Mouse (Mus musculus) stomach, postnatal 0 days (tissue): ENCODE data around the gene Slc30a7. TPM values are rescaled to one million over a fixed set of nuclear protein-coding genes. Genes with fewer than 3 reads are reported as not detected.

Experiments
- ATAC-seq: fragments of 200-750 bp; cut with Nextera tagmentation; 2 replicates; pipeline ENCODE4 v1.8.0; 2017; ENCODE audit not compliant: low FRiP score, low TSS enrichment
- DNase-seq: peaks from one replicate; pipeline ENCODE4 v3.0.0-alpha.2; 2016; ENCODE audit warnings: low spot score
- H3K27ac ChIP-seq: fragments of 300-500 bp; sonication (generic); replicated peaks from 2 replicates; pipeline ENCODE4 v1.5.1; 2014; ENCODE audit warnings: mild to moderate bottlenecking, control low read depth
- H3K27me3 ChIP-seq: fragments of 300-500 bp; sonication (generic); 2 replicates; pipeline ENCODE4 v1.6.1; 2014; ENCODE audit warnings: low read length; ENCODE audit not compliant: control insufficient read depth, insufficient read depth
- H3K36me3 ChIP-seq: fragments of 300-500 bp; sonication (generic); 2 replicates; pipeline ENCODE4 v1.6.1; 2014; ENCODE audit warnings: low read length, mixed read lengths; ENCODE audit not compliant: control insufficient read depth, insufficient read depth
- H3K4me1 ChIP-seq: fragments of 300-500 bp; sonication (generic); replicated peaks from 2 replicates; pipeline ENCODE4 v1.6.1; 2014; ENCODE audit warnings: antibody characterized with exemption; ENCODE audit not compliant: control insufficient read depth, insufficient read depth
- H3K4me2 ChIP-seq: fragments of 300-500 bp; sonication (generic); replicated peaks from 2 replicates; pipeline ENCODE4 v1.6.1; 2014; ENCODE audit warnings: low read depth, mild to moderate bottlenecking, control low read depth, moderate library complexity
- H3K4me3 ChIP-seq: fragments of 300-500 bp; sonication (generic); 2 replicates; pipeline ENCODE4 v1.5.1; 2014; ENCODE audit warnings: low read depth, low read length, control low read depth
- H3K9ac ChIP-seq: fragments of 300-500 bp; sonication (generic); 2 replicates; pipeline ENCODE4 v1.6.1; 2014; ENCODE audit warnings: mild to moderate bottlenecking, low read length, control low read depth, mixed read lengths
- H3K9me3 ChIP-seq: fragments of 300-500 bp; sonication (generic); 2 replicates; pipeline ENCODE4 v1.6.1; 2016; ENCODE audit warnings: low read length; ENCODE audit not compliant: control insufficient read depth
- CTCF ChIP-seq: IDR thresholded peaks from 2 replicates; pipeline ENCODE4 v1.5.1; 2016; ENCODE audit warnings: antibody characterized with exemption, low read depth, mild to moderate bottlenecking, moderate library complexity
- EP300 ChIP-seq: optimal IDR thresholded peaks from 2 replicates; pipeline ENCODE3; 2016; ENCODE audit warnings: antibody characterized with exemption
- whole genome bisulfite sequencing: fragments of 180-500 bp; shearing (Covaris S2); extraction: QIAGEN DNeasy Blood & Tissue Kit; methylation state at CpG from one replicate; pipeline ENCODE4 v1.1.7; 2014; 5-methylcytosine and 5-hydroxymethylcytosine counted together
- polyA plus RNA-seq: library from polyadenylated mRNA; unstranded; fragments of >200 nt; fragmentation: Nextera tagmentation; extraction: Ambion mirVana; gene quantifications from 2 replicates; pipeline ENCODE4 v1.2.1, GENCODE M21; 2015

Gene Slc30a7
- polyA plus RNA-seq, 1 experiment from 2014 or later: 37.7 TPM

GRCm38 (mm10) chr3:115971045-115971785 lies 36.0 kb downstream of the Slc30a7 start:
- TF ChIP-seq EP300 (no peak), CTCF (no peak)
- Histone ChIP-seq H3K9me3 (no peaks in the 10 kb centered on the region), H3K4me3 (no peak overlapping the region), H3K9ac (no peak overlapping the region), H3K27ac (no peak overlapping the region), H3K36me3 (peaks cover 13% of the 10 kb centered on the region; the same call in 1 of the 2 replicates), H3K4me1 (no peaks in the 10 kb centered on the region), H3K27me3 (no peaks in the 10 kb centered on the region), H3K4me2 (no peak overlapping the region)
- 90% methylated on average over 20 of the region's 20 CpGs for WGBS
- ATAC-seq (no peak), DNase-seq (no peak)

- no peak overlapping the region for H3K4me3 ChIP-seq
- no peak for TF ChIP-seq CTCF
- TF ChIP-seq EP300: no peak
- no peak for DNase-seq
- H3K36me3 ChIP-seq: peaks cover 4% of the 10 kb centered on the region; the same call in 1 of the 2 replicates
- 80% methylated on average over 10 of the region's 10 CpGs for WGBS
- no peaks in the 10 kb centered on the region for H3K4me1 ChIP-seq
- H3K4me2 ChIP-seq: no peak overlapping the region
- no peaks in the 10 kb centered on the region for H3K9me3 ChIP-seq
- H3K27me3 ChIP-seq: no peaks in the 10 kb centered on the region
- ATAC-seq: no peak
- H3K27ac ChIP-seq: no peak overlapping the region
- no peak overlapping the region for H3K9ac ChIP-seq
These were observed 38.3 kb downstream of the Slc30a7 start for GRCm38 (mm10) chr3:115968745-115969530.

- ATAC-seq (no peak), DNase-seq (no peak)
- Histone ChIP-seq H3K27me3 (no peaks in the 10 kb centered on the region), H3K4me3 (no peak overlapping the region), H3K36me3 (no peaks in the 10 kb centered on the region; the same call in 1 of the 2 replicates), H3K27ac (no peak overlapping the region), H3K4me1 (no peaks in the 10 kb centered on the region), H3K4me2 (no peak overlapping the region), H3K9me3 (no peaks in the 10 kb centered on the region), H3K9ac (no peak overlapping the region)
- 86% methylated on average over 5 of the region's 5 CpGs for WGBS
- TF ChIP-seq CTCF: no peak
- TF ChIP-seq EP300: no peak
These were observed 43.1 kb downstream of the Slc30a7 start for GRCm38 (mm10) chr3:115964071-115964470.

DNA sequence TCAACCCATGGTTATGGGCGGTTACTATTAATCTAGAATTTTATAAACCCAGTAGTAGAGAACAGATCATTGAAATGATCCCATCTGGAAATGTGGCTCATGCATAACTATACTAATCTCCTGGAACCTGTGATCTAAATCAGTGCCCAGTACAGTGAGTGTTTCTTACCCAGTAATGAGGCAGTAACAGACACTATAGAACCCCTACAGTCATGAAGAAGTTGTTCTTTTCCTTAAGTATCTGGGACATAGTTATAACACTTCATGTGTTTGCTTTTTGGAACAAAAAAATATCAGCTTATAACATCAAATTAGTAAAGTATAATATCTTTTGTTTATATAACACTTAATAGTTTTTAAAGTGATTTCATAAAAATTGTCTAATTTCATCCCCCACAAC lies 43.6 kb downstream of the Slc30a7 start:
- no peak for ATAC-seq
- peaks cover 3% of the 10 kb centered on the region; the same call in 1 of the 2 replicates for H3K36me3 ChIP-seq
- 97% methylated on average over 1 of the region's 1 CpGs for whole genome bisulfite sequencing
- no peak overlapping the region for H3K4me2 ChIP-seq
- no peaks in the 10 kb centered on the region for H3K27me3 ChIP-seq
- H3K4me1 ChIP-seq: no peaks in the 10 kb centered on the region
- no peaks in the 10 kb centered on the region for H3K9me3 ChIP-seq
- H3K4me3 ChIP-seq: no peak overlapping the region
- no peak overlapping the region for H3K9ac ChIP-seq
- no peak for DNase-seq
- no peak overlapping the region for H3K27ac ChIP-seq
- TF ChIP-seq CTCF: no peak

- no peak for ATAC-seq
- no peaks in the 10 kb centered on the region for H3K9me3 ChIP-seq
- DNase-seq: no peak
- H3K4me3 ChIP-seq: no peak overlapping the region
- H3K27ac ChIP-seq: no peak overlapping the region
- H3K27me3 ChIP-seq: no peaks in the 10 kb centered on the region
- H3K4me1 ChIP-seq: no peaks in the 10 kb centered on the region
- H3K36me3 ChIP-seq: peaks cover 7% of the 10 kb centered on the region; the same call in 1 of the 2 replicates
- 76% methylated on average over 4 of the region's 4 CpGs for WGBS
- TF ChIP-seq CTCF: no peak
- TF ChIP-seq EP300: no peak
- no peak overlapping the region for H3K4me2 ChIP-seq
- H3K9ac ChIP-seq: no peak overlapping the region
These were observed 45.2 kb downstream of the Slc30a7 start for GRCm38 (mm10) chr3:115962028-115962415.
